Mouse (Mus musculus) embryo, embryonic 10.5 days (tissue): ENCODE measurements around the gene Tmem14a.
"Not testable (repeated sequence)": the region's sequence is repeated elsewhere in the genome, so short reads cannot be mapped to it uniquely, and the experiment has no call there.

ENCODE experiments used
- DNase-seq: peaks from one replicate; pipeline ENCODE4 v3.0.0-alpha.2; 2015; ENCODE audit warnings: low spot score

Tmem14a gene

GRCm38 (mm10) chr1:21252566-21253302 lies 34.4 kb downstream of the Tmem14a start:
- no peak for DNase-seq

- no peak for DNase-seq
Measured at GRCm38 (mm10) chr1:21253303-21253650, 34.9 kb downstream of the Tmem14a start.

DNA sequence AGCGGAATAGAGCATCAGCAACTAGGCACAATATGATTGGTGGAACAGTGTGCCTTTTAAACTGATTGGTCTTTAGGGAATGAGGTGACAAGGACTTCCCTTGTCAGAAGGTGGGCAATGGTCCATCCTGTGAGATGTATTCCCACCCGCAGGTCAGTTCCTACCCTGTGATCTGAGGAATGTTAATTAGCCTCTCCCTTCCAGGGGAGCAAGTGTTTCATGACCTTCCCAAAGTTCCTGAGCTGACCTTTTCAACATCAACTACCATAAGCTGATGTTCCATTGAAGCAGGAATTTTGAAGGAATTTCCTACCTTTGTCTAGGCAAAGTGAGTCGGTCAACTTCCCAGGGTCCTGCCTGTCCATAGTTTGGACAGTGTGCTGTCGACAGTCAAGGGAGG lies 35.5 kb downstream of the Tmem14a start:
- no peak for DNase-seq

DNA sequence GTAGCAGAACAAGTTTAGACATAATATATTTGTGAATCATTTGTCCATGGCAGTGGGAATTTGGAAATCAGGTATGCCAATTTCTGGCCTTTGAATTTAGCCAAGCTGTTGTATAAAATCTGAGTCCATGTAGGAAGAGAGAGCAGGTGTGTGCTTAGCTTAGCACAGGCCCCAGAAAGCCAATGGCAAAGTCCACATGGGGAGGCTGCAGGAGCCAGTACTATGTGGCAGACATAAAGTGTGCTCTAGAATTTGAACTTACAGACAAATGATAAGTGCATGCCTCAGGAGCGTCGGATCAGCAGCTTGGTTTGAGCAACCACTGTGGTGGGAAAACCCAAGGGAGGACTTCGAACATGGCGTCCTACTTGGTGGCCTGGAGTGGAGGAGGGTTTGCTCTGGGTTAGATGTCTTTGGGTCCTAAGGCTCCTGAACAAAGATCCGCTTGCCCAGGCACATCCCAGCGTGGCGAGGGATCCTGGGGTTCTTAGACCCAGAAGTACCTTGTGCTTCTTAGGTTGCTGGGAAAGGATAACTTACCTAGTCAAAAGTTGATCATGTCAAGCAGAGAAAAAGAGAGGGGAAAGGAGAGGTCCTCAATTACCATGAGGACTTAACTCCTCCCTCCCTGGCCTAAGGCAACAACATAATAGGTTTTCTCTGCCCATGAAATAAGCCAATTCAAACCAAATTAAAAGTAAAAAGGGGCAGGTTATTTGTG lies 37.4 kb downstream of the Tmem14a start:
- DNase-seq, result no peak

GRCm38 (mm10) chr1:21256391-21256790 lies 38.0 kb downstream of the Tmem14a start:
- no peak for DNase-seq

- no peak for DNase-seq
Measured at GRCm38 (mm10) chr1:21256871-21257270, 38.5 kb downstream of the Tmem14a start.

DNA sequence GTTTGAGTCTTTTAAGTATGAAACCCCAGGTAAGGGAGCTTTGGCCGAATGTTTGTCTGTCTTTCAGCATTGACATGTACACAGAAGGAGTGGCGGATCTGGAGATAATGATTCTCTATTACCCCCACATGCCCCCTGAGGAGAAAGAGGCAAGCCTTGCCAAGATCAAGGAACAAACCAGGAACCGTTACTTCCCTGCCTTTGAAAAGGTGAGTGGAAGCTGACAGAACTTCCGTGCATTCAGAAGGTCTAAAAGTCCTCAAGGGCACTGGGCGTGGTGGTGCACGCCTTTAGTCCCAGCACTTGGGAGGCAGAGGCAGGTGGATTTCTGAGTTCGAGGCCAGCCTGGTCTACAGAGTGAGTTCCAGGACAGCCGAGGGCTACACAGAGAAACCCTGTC lies 41.6 kb downstream of the Tmem14a start:
- not testable (repeated sequence) for DNase-seq

DNA sequence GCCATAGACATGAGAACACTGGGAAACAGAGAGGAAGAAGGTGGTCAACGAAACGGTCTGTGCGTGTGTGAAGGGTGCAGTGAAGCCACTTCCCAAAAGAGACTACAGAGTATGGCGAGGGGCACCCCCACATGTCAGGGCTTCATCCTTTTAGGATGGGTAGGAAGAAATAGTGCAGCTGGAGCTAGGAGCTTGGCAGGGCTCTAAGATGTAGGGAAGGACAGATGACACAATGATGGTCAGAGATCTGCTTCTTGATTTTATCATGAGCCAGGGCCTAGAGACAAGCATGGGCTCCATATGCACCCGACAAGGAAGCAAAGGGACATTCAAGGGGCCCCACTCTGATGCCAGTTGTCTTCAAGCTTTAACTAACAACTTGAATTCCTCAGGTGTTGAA lies 44.0 kb downstream of the Tmem14a start:
- no peak for DNase-seq

DNA sequence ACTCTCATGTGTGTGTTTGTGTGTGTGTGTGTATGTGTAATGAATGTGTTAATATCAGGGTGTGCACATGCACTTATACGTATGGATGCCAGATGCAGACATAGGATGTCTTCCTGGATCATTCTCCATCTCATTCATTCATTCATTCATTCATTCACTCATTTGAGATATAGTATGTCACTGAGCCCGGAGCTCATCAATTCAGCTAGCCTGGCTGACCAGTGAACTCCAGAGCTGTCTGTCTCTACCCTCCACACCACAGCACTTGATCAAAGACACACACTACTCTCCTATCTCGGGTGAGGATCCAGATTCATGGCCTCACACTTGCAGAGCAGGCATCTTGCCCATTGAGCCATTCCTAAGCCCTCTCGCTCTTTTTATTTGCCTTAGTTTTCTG lies 45.6 kb downstream of the Tmem14a start:
- no peak for DNase-seq

DNA sequence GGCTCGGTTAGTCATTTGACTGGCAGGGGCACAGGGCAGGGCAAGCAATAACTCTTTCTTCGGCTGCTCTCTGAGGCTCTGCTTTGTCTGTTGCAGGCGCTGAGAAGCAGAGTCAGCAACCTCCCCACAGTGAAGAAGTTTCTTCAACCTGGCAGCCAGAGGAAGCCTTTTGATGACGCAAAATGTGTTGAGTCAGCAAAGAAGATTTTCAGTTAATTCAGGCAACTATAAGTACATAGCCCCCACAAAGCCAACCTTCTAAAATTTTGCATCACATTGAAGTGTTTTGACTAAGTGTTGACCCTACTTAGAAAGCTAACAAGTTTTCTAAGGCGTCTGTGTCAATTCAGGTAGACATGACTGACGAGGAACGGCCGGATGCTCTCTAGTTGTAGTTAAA lies 46.4 kb downstream of the Tmem14a start:
- DNase-seq, result no peak

GRCm38 (mm10) chr1:21266766-21267165 lies 48.4 kb downstream of the Tmem14a start:
- no peak for DNase-seq

- DNase-seq, result not testable (repeated sequence)
Measured at GRCm38 (mm10) chr1:21267466-21267865, 49.1 kb downstream of the Tmem14a start.

- DNase-seq, result peak; percentile 83
Measured at GRCm38 (mm10) chr1:21271343-21272055, 53.1 kb downstream of the Tmem14a start.

DNA sequence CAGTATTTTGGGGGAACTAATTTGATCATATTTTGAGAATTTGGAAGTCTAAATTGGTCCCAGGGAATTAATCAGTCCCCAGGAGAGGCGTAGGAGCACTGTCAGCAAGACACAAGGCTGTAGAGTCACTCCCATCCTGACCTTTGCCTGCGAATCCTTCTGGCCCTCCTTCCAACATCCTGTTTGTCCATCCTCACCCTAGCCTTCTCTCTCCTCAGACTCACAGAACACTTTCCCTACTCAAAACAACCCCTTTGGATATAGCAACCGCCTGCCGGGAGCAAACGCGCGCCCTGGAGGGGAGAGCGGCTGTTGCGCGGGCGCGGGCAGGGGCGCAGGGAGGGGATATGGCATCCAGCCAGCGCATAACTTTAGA lies 53.7 kb downstream of the Tmem14a start:
- peak; percentile 5 for DNase-seq

DNA sequence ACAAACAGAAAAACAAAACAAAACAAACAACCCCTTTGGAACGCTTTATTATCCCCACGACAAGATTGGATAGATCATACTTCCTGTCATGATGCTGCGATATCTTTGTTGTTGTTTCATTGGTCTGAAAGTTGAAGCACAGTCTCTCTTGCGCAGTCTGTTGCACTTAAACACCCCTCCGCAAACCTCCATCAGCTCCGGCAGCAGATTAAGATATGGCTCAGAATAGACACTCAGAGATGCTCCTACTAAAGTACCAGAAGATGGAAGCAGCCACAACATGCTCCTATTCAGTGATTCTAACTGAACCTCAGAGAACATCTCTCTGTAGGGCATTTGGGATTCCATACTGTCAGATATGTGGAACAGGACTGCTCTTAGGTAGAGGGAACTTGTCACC lies 54.7 kb downstream of the Tmem14a start:
- DNase-seq, result no peak

DNA sequence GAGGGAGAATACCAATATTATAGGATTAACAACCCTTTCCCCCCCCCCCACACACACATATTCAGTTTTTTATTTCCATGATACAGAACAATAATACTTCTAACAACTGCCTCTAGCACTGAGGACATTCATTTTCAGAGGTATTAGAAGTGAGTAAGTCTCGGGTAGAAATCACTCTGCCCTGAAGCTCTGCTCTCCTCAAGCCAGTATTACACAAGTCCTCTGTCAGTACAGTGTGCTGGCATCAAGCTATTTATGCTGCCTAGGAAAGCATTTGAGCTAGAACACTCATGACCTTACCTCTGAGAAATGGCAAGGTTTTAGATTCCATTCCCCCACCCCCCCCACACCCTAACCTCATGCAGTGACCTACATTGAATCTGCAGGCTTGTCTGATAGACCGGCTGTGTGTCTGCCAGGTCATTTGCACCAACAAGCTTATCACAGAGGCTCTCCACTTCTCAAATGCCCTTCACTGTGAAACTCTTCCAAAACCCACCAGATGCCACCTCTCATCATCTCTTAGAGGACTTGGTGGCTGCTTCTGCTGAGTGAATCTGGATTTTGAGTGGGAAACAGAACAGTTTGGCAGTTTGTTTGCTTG lies 56.2 kb downstream of the Tmem14a start:
- no peak for DNase-seq

DNA sequence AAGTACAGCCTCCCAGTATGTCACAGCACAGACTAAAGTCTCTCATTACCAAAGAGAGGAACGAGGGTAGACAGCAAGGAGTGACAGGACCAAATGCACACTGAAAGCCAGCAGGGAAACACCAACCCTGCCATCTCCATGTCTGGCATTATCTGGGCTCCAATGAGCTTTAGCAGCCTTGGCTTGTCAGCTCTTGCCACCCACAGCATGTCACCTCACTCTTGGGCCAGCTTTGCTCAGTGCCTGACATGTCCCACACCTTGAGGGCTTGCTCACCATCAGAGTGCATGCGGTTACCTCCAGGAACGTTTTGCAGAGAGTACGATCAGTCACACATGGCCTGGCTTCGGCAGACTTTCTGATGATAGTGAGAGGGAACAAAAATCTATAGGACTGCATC lies 57.0 kb downstream of the Tmem14a start:
- DNase-seq, result not testable (repeated sequence)

GRCm38 (mm10) chr1:21276158-21276557 lies 57.8 kb downstream of the Tmem14a start:
- DNase-seq, result not testable (repeated sequence)
